Mouse (Mus musculus): ENCODE data around the gene Arhgef7. TPM values are rescaled to one million over a fixed set of nuclear protein-coding genes. Genes with fewer than 3 reads are reported as not detected.

The Arhgef7 gene
- total and polyA plus RNA-seq, 3 experiments: 59.7 to 117 (median 114) TPM

DNA sequence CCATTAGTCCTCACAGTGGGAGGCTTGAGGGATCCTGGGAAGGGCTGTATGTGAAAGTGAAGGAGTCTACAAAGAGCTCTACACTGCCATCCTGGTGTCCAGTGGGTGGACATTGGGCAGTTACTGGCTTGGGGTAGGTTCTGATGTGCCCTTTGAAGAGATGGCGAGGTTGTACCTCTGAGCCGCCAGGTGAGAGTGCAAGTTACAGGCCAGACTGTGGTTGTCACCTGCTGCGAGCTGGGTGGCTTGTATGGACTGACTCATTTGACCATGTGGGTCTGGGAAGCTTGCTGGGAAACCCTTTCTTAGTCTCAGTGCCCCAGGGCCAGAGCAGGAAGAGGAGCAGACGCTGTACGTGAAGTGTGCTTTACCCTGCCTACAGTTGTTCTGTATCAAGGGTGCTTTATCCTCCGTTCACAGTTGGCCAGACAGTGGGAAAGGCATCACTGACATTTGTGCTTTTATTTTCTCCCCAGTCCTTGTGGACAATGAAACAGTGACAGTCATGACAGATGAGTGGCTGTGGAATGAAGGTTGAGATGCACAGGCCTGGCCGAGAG, 43.1 kb downstream of the Arhgef7 start:
- Histone ChIP-seq H3K4me1 (ENCODE audit: control insufficient read depth, insufficient read depth, low read length) (peaks cover 14% of the 10 kb centered on the region), H3K36me3 (ENCODE audit: control insufficient read depth, insufficient read depth, low read length) (no peaks in the 10 kb centered on the region), H3K79me2 (replicated peaks; ENCODE audit: control insufficient read depth, insufficient read depth, low read length) (peaks cover 8% of the 10 kb centered on the region), H3K27me3 (ENCODE audit: control insufficient read depth, insufficient read depth, low read length) (no peaks in the 10 kb centered on the region), H3K4me3 (no peak overlapping the region), H3K27ac (no peak overlapping the region), H3K9ac (ENCODE audit: low read depth, low read length) (no peak overlapping the region)
- DNase-seq: no peak
- 75% methylated on average over 7 of the region's 7 CpGs for WGBS
- TF ChIP-seq POLR2A (IDR thresholded peaks at IDR 0.05; ENCODE audit: insufficient read depth, low read depth, low read length) (no peak), EP300 (IDR thresholded peaks at IDR 0.05; ENCODE audit: insufficient read depth, low read depth, low read length) (no peak), CTCF (IDR thresholded peaks at IDR 0.05) (no peak)
- intact Hi-C loops (cut with DNase I): loop anchor here (10.0 kb wide), 1 partner anchor 216 kb away; the partner anchor contains the start of genes Cars2 and Ing1

DNA sequence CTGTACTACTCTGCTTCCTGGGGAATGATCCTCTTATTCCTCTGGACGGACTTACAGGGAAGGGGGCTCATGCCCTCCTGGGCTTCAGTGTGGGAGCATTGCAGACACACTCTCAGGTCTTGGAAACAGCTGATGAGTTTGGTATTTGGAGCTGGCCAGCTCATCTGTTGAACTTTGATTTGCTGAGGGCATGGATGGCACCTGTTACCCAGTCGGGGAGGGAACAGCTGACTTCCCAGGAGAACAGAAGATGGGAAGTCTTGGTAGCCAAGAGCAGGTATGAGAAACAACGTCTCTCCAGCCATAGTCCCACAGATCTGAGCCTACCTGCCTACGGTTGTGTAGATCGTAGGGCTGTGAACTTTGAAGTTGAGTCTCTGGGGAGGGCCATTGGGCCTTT, 44.1 kb downstream of the Arhgef7 start:
- intact Hi-C loops (cut with DNase I): loop anchor here (10.0 kb wide), 1 partner anchor 217 kb away; the partner anchor contains the start of genes Cars2 and Ing1
- peaks cover 2% of the 10 kb centered on the region; the same call in 1 of the 2 replicates for H3K79me2 ChIP-seq (replicated peaks; ENCODE audit: control insufficient read depth, insufficient read depth, low read length)
- H3K27me3 ChIP-seq (ENCODE audit: control insufficient read depth, insufficient read depth, low read length): no peaks in the 10 kb centered on the region
- H3K27ac ChIP-seq: no peak overlapping the region
- H3K4me1 ChIP-seq (ENCODE audit: control insufficient read depth, insufficient read depth, low read length): peaks cover 21% of the 10 kb centered on the region
- H3K36me3 ChIP-seq (ENCODE audit: control insufficient read depth, insufficient read depth, low read length): no peaks in the 10 kb centered on the region
- DNase-seq: no peak
- 90% methylated on average over 5 of the region's 5 CpGs for WGBS
- no peak overlapping the region for H3K4me3 ChIP-seq
- H3K9ac ChIP-seq (ENCODE audit: low read depth, low read length): no peak overlapping the region
- TF ChIP-seq CTCF (IDR thresholded peaks at IDR 0.05) (no peak), EP300 (IDR thresholded peaks at IDR 0.05; ENCODE audit: insufficient read depth, low read depth, low read length) (no peak), POLR2A (IDR thresholded peaks at IDR 0.05; ENCODE audit: insufficient read depth, low read depth, low read length) (no peak)

DNA sequence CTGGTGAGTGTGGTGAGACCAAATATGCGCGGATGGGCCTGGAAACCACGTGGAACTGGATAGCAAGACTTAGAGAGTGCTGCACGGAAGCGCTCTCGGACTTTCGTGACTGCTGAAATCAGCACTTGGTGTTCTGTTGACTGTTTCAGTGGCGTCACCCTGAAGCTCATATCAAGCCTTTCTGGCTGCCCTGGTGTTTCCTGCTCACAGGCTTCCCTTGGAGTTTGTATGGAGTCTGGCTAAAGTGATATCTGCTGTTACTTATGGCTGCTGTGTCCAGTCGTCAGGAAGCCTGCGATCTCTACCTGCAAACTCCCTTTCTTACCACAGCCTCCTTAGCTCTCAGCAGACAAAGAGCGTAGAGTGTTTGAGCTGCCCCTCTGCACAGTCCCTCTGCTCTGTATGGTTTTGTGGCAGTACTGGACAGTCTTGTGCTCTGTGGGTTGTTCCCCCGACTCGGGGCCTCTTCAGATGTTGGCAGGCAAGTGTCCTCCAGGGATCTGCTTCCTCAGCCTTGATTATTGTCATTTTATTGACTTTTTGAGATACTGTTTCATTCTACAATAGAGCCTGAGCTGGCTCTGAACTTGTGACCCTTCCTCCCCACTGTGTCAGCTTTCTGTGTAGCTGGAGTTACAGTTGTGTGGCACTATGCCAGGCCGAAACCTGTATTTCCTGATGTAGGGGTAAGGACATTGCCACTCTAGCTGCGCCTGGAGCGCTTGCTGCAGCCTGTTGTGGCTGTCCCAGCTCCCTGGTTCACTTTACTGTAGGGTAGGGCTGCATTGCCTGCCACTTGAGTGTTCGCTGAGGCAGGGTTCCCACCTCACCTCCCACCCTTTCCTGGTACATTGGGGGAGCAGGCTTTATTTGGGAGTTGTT, 46.9 kb downstream of the Arhgef7 start:
- Histone ChIP-seq H3K27me3 (ENCODE audit: control insufficient read depth, insufficient read depth, low read length) (no peaks in the 10 kb centered on the region), H3K9ac (ENCODE audit: low read depth, low read length) (no peak overlapping the region), H3K4me1 (ENCODE audit: control insufficient read depth, insufficient read depth, low read length) (peaks cover 39% of the 10 kb centered on the region), H3K79me2 (replicated peaks; ENCODE audit: control insufficient read depth, insufficient read depth, low read length) (peaks cover 5% of the 10 kb centered on the region; the same call in 1 of the 2 replicates), H3K36me3 (ENCODE audit: control insufficient read depth, insufficient read depth, low read length) (no peaks in the 10 kb centered on the region), H3K4me3 (no peak overlapping the region), H3K27ac (no peak overlapping the region; the same call in none of the 2 replicates)
- WGBS: 29% methylated on average over 17 of the region's 17 CpGs
- DNase-seq: peak in 1 of 2 experiments; percentile 30
- TF ChIP-seq POLR2A (IDR thresholded peaks at IDR 0.05; ENCODE audit: insufficient read depth, low read depth, low read length) (no peak), CTCF (IDR thresholded peaks at IDR 0.05) (no peak), EP300 (IDR thresholded peaks at IDR 0.05; ENCODE audit: insufficient read depth, low read depth, low read length) (no peak)
- intact Hi-C loops (cut with DNase I): loop anchor here (10.0 kb wide), 1 partner anchor 220 kb away; the partner anchor contains the start of genes Cars2 and Ing1

DNA sequence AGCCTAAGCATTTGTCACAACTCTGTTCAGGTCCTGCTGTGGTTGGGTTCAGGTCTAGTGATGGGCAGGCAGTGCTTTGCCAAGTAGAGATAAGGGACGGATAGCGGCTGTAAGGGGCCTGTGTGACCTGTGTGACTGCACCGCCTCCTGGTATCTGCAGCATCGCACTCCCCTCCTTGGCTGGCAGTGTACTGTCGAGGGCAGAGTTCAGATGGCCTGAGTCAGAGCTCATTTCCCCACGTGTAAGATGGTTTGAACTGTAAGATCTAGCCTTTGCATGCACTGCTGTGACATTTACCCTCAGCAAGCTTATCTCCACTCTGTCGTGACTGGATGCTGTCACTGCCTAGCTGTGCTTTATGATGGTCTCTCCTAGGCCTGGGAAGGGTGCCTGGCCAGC, 48.4 kb downstream of the Arhgef7 start:
- peak overlapping the region; percentile 38 for H3K27ac ChIP-seq
- no peak overlapping the region for H3K9ac ChIP-seq (ENCODE audit: low read depth, low read length)
- H3K27me3 ChIP-seq (ENCODE audit: control insufficient read depth, insufficient read depth, low read length): no peaks in the 10 kb centered on the region
- H3K36me3 ChIP-seq (ENCODE audit: control insufficient read depth, insufficient read depth, low read length): no peaks in the 10 kb centered on the region
- TF ChIP-seq EP300 (IDR thresholded peaks at IDR 0.05; ENCODE audit: insufficient read depth, low read depth, low read length) (0 out of 2 replicates have a peak, but pooled peaks have one; percentile 53), POLR2A (IDR thresholded peaks at IDR 0.05; ENCODE audit: insufficient read depth, low read depth, low read length) (no peak)
- intact Hi-C loops (cut with DNase I): loop anchor here (10.0 kb wide), 1 partner anchor 221 kb away; the partner anchor contains the start of genes Cars2 and Ing1
- DNase-seq: no peak
- WGBS: 38% methylated on average over 7 of the region's 7 CpGs
- peaks cover 45% of the 10 kb centered on the region for H3K4me1 ChIP-seq (ENCODE audit: control insufficient read depth, insufficient read depth, low read length)
- no peak overlapping the region for H3K4me3 ChIP-seq
- H3K79me2 ChIP-seq (replicated peaks; ENCODE audit: control insufficient read depth, insufficient read depth, low read length): peaks cover 6% of the 10 kb centered on the region; the same call in 1 of the 2 replicates

DNA sequence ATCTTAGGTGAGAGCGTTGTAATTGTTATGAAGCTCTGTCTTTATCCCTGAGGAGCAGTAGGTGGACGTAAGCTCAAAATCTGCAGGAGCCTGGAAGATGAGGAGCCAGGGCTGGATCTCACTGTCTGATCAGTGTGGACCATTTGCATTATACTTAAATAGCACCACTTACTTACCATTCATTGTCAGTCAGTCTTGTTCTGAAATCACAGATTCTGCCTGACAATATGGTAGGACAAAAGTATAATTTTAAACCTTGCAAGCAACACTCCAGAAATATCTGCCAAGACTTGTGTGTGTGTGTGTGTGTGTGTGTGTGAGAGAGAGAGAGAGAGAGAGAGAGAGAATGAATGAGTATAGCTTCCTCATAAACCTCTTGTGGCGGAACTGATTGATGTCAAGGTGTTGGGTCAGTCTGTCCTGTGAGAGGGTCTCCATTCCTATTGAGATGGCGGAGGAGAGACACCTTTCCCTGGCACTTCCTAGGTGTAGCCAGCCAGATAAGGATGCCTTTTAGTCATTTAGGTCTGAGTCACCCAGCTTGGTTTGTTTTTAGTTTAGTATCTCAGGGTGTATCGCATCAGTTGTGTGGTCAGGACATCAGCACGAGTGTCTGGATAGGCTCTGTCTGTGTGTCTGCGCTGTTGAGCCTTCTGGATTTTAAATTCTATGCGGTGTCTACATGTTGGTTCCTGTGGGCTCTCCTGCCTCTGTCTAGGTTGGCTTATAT, 49.1 kb downstream of the Arhgef7 start:
- no peak overlapping the region for H3K4me3 ChIP-seq
- TF ChIP-seq EP300 (IDR thresholded peaks at IDR 0.05; ENCODE audit: insufficient read depth, low read depth, low read length) (no peak), CTCF (IDR thresholded peaks at IDR 0.05) (no peak), POLR2A (IDR thresholded peaks at IDR 0.05; ENCODE audit: insufficient read depth, low read depth, low read length) (no peak)
- 71% methylated on average over 8 of the region's 8 CpGs for WGBS
- H3K9ac ChIP-seq (ENCODE audit: low read depth, low read length): no peak overlapping the region
- H3K36me3 ChIP-seq (ENCODE audit: control insufficient read depth, insufficient read depth, low read length): peaks cover 2% of the 10 kb centered on the region
- H3K27ac ChIP-seq: peak overlapping the region; percentile 61
- H3K27me3 ChIP-seq (ENCODE audit: control insufficient read depth, insufficient read depth, low read length): no peaks in the 10 kb centered on the region
- DNase-seq: no peak
- intact Hi-C loops (cut with DNase I): loop anchor here (10.0 kb wide), 1 partner anchor 222 kb away; the partner anchor contains the start of genes Cars2 and Ing1
- H3K4me1 ChIP-seq (ENCODE audit: control insufficient read depth, insufficient read depth, low read length): peaks cover 47% of the 10 kb centered on the region
- peaks cover 5% of the 10 kb centered on the region; the same call in 1 of the 2 replicates for H3K79me2 ChIP-seq (replicated peaks; ENCODE audit: control insufficient read depth, insufficient read depth, low read length)
